Mouse (Mus musculus): Measurements from ENCODE around the gene Ctnnb1. TPM values are rescaled to one million over a fixed set of nuclear protein-coding genes. Genes with fewer than 3 reads are reported as not detected.
A peak's percentile ranks its signal among the peaks of the same experiment; 100 is the strongest.
"Not testable (repeated sequence)": the region's sequence is repeated elsewhere in the genome, so short reads cannot be mapped to it uniquely, and the experiment has no call there.

Gene Ctnnb1
- polyA plus RNA-seq, 1 experiment from 2014 or later, result 94.7 TPM

- H3K4me2 ChIP-seq (ENCODE audit: low read depth, low read length); H3K36me3 ChIP-seq (ENCODE audit: control insufficient read depth, insufficient read depth); H3K4me1 ChIP-seq (ENCODE audit: control insufficient read depth, low read depth, low read length); H3K27me3 ChIP-seq (ENCODE audit: control insufficient read depth, insufficient read depth, low read depth, low read length); H3K9me3 ChIP-seq (replicated peaks; ENCODE audit: control insufficient read depth, low read length); H3K4me3 ChIP-seq (ENCODE audit: low read depth, low read length); H3K9ac ChIP-seq (ENCODE audit: low read depth, low read length); H3K27ac ChIP-seq (ENCODE audit: low read length); ATAC-seq (ENCODE audit: low read depth): not testable (repeated sequence)
- 68% methylated on average over 2 of the region's 2 CpGs for WGBS (ENCODE audit: insufficient replicate concordance)
Measured at GRCm38 (mm10) chr9:120917619-120918018, 11.4 kb upstream of the Ctnnb1 start.

- Histone ChIP-seq H3K36me3 (ENCODE audit: control insufficient read depth, insufficient read depth) (no peaks in the 10 kb centered on the region), H3K4me3 (ENCODE audit: low read depth, low read length) (no peak overlapping the region), H3K4me1 (ENCODE audit: control insufficient read depth, low read depth, low read length) (peaks cover 2% of the 10 kb centered on the region; the same call in 1 of the 2 replicates), H3K4me2 (ENCODE audit: low read depth, low read length) (no peak overlapping the region), H3K27me3 (ENCODE audit: control insufficient read depth, insufficient read depth, low read depth, low read length) (no peaks in the 10 kb centered on the region), H3K9me3 (replicated peaks; ENCODE audit: control insufficient read depth, low read length) (no peaks in the 10 kb centered on the region), H3K27ac (ENCODE audit: low read length) (no peak overlapping the region), H3K9ac (ENCODE audit: low read depth, low read length) (no peak overlapping the region)
- no peak for ATAC-seq (ENCODE audit: low read depth)
- 66% methylated on average over 5 of the region's 5 CpGs for WGBS (ENCODE audit: insufficient replicate concordance)
Measured at GRCm38 (mm10) chr9:120918211-120918610, 10.8 kb upstream of the Ctnnb1 start.

GRCm38 (mm10) chr9:120918642-120919041 is 10.4 kb upstream of the Ctnnb1 start:
- H3K4me2 ChIP-seq (ENCODE audit: low read depth, low read length), result no peak overlapping the region

DNA sequence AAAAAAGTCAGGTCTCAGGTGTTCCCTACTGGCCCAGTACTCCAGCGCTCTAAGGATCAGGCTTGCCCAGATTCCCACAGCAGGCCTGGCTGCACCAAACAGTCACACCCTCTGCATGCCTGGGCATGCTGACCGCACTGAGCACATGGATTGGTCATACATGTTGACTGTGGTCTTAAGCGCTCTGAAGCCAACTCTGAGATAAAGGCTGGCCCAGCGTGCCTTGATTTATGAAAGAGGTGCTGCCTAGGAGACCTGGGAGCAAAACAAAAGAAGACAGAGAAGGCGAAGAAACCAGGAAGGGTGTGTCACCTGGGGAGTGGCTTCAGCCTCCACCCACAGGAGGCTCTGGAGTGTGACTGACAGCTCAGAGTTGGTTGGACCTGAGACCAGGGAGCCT is 9.9 kb upstream of the Ctnnb1 start:
- Histone ChIP-seq H3K9me3 (replicated peaks; ENCODE audit: control insufficient read depth, low read length) (no peaks in the 10 kb centered on the region), H3K4me1 (ENCODE audit: control insufficient read depth, low read depth, low read length) (peaks cover 2% of the 10 kb centered on the region; the same call in 1 of the 2 replicates), H3K9ac (ENCODE audit: low read depth, low read length) (no peak overlapping the region), H3K4me3 (ENCODE audit: low read depth, low read length) (no peak overlapping the region), H3K27me3 (ENCODE audit: control insufficient read depth, insufficient read depth, low read depth, low read length) (no peaks in the 10 kb centered on the region), H3K4me2 (ENCODE audit: low read depth, low read length) (no peak overlapping the region), H3K36me3 (ENCODE audit: control insufficient read depth, insufficient read depth) (no peaks in the 10 kb centered on the region), H3K27ac (ENCODE audit: low read length) (no peak overlapping the region)
- 61% methylated on average over 5 of the region's 5 CpGs for WGBS (ENCODE audit: insufficient replicate concordance)
- ATAC-seq (ENCODE audit: low read depth), result no peak

More at GRCm38 (mm10) chr9:120918642-120919041, 10.4 kb upstream of the Ctnnb1 start:
- peak; percentile 33; the same call in 1 of the 2 replicates for ATAC-seq (ENCODE audit: low read depth)
- Histone ChIP-seq H3K27me3 (ENCODE audit: control insufficient read depth, insufficient read depth, low read depth, low read length) (no peaks in the 10 kb centered on the region), H3K9ac (ENCODE audit: low read depth, low read length) (no peak overlapping the region), H3K36me3 (ENCODE audit: control insufficient read depth, insufficient read depth) (no peaks in the 10 kb centered on the region), H3K27ac (ENCODE audit: low read length) (no peak overlapping the region), H3K4me3 (ENCODE audit: low read depth, low read length) (no peak overlapping the region), H3K4me1 (ENCODE audit: control insufficient read depth, low read depth, low read length) (peaks cover 2% of the 10 kb centered on the region; the same call in 1 of the 2 replicates), H3K9me3 (replicated peaks; ENCODE audit: control insufficient read depth, low read length) (no peaks in the 10 kb centered on the region)
- 38% methylated on average over 6 of the region's 6 CpGs for WGBS (ENCODE audit: insufficient replicate concordance)

DNA sequence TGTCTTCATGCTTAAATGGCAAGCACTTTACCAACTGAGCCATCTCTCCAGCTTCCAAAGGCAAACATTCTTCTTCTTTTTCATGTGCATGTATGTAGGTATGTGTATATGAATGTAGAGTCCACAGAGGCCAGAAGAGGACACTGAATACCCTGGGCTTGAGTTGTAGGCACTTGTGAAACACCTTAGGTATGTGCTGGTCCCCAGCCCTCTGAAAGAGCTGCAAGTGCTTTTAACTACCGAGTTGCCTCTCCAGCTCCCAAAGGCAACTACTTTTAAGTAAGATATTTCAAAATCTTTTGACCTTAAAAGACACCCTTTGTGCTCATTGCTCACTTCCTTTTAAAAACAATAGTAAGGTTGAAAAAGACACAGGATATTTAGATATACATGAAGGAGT is 2.9 kb upstream of the Ctnnb1 start:
- 32% methylated on average over 1 of the region's 1 CpGs for WGBS (ENCODE audit: insufficient replicate concordance)
- no peak for ATAC-seq (ENCODE audit: low read depth)
- H3K9ac ChIP-seq (ENCODE audit: low read depth, low read length), result no peak overlapping the region
- no peak overlapping the region for H3K4me3 ChIP-seq (ENCODE audit: low read depth, low read length)
- H3K9me3 ChIP-seq (replicated peaks; ENCODE audit: control insufficient read depth, low read length), result no peaks in the 10 kb centered on the region
- no peak overlapping the region for H3K4me2 ChIP-seq (ENCODE audit: low read depth, low read length)
- H3K27ac ChIP-seq (ENCODE audit: low read length), result no peak overlapping the region
- no peaks in the 10 kb centered on the region for H3K36me3 ChIP-seq (ENCODE audit: control insufficient read depth, insufficient read depth)
- no peaks in the 10 kb centered on the region for H3K4me1 ChIP-seq (ENCODE audit: control insufficient read depth, low read depth, low read length)
- no peaks in the 10 kb centered on the region for H3K27me3 ChIP-seq (ENCODE audit: control insufficient read depth, insufficient read depth, low read depth, low read length)

DNA sequence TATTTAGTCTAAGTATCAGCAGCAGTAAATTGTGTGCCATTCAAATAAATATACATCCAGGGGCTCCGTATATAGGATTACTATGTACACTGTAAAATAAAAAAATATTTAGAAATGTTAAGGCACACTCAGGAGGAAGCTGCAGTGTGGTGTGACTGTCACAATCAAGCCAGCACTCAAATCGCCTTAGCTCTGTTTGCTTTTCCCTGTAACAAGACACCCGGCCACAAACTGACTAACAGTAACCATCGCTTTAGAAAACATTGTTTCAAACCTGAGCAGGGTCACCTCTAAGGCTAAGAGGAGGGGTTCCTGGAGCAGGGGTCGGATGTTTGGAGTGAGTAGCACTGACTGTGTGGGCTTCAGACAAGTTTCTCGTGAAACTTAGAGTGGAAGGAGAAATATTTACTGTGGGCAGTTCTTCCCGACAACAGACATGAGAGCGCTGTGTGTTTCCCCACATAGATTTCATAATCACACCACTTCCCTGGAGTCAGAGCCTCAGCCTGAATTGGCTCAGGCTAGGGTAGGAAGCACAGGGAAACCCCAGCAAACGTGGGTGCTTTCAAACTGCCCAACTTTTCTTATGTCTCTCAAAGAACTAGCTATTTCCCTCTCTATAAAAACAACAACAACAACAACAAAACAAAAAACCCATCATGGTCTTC is 1.9 kb upstream of the Ctnnb1 start:
- Histone ChIP-seq H3K27me3 (ENCODE audit: control insufficient read depth, insufficient read depth, low read depth, low read length) (no peaks in the 10 kb centered on the region), H3K4me2 (ENCODE audit: low read depth, low read length) (0 out of 2 replicates have a peak overlapping the region, but pooled peaks have one; percentile 15), H3K9ac (ENCODE audit: low read depth, low read length) (0 out of 2 replicates have a peak overlapping the region, but pooled peaks have one; percentile 14), H3K27ac (ENCODE audit: low read length) (peak overlapping the region; percentile 59), H3K9me3 (replicated peaks; ENCODE audit: control insufficient read depth, low read length) (no peaks in the 10 kb centered on the region), H3K36me3 (ENCODE audit: control insufficient read depth, insufficient read depth) (no peaks in the 10 kb centered on the region), H3K4me1 (ENCODE audit: control insufficient read depth, low read depth, low read length) (no peaks in the 10 kb centered on the region), H3K4me3 (ENCODE audit: low read depth, low read length) (no peak overlapping the region)
- 22% methylated on average over 9 of the region's 9 CpGs for WGBS (ENCODE audit: insufficient replicate concordance)
- ATAC-seq (ENCODE audit: low read depth), result peak; percentile 55

DNA sequence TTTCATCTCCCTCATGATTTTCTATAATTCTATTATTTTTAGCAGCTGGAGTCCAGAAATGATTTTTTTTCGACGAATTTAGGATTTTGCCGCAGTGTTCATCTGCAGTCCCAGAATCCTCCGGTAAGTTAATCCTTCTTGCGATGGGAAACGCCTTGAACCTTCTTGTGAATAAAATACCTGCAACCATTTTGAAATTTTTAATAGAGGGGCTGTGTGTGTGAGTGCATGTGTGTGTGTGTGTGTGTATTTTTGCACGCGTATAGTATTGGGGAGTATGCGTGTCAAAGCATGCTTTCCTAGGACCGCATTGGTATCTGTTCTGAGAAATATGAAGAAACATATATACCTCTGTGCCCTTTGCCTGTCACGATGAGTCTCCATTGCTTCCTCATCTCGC is 1.0 kb downstream of the Ctnnb1 start:
- Histone ChIP-seq H3K4me3 (ENCODE audit: low read depth, low read length) (no peak overlapping the region), H3K4me1 (ENCODE audit: control insufficient read depth, low read depth, low read length) (peaks cover 6% of the 10 kb centered on the region), H3K4me2 (ENCODE audit: low read depth, low read length) (no peak overlapping the region), H3K36me3 (ENCODE audit: control insufficient read depth, insufficient read depth) (no peaks in the 10 kb centered on the region), H3K9ac (ENCODE audit: low read depth, low read length) (no peak overlapping the region), H3K27me3 (ENCODE audit: control insufficient read depth, insufficient read depth, low read depth, low read length) (no peaks in the 10 kb centered on the region), H3K27ac (ENCODE audit: low read length) (no peak overlapping the region), H3K9me3 (replicated peaks; ENCODE audit: control insufficient read depth, low read length) (no peaks in the 10 kb centered on the region)
- WGBS (ENCODE audit: insufficient replicate concordance), result 87% methylated on average over 12 of the region's 12 CpGs
- ATAC-seq (ENCODE audit: low read depth), result no peak

DNA sequence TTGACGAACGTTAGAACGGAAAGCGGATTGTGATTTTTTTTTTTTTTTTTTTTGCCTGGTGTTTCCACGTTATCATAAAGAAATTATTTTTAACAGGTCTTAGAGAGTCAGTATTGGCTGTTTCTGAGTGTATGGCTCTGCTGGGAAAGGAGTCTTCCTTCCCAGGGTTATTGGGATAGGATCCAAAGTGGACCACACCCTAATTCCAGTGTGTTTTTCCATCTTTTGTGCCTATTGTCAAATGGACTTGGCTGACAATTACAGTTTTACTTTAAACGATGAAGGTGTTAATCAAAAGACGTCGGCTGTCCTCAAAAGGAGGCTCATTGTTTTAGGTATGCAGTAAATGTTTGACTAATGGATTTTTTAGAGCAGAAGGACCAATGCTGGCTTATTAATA is 1.8 kb downstream of the Ctnnb1 start:
- ATAC-seq (ENCODE audit: low read depth), result no peak
- Histone ChIP-seq H3K4me1 (ENCODE audit: control insufficient read depth, low read depth, low read length) (peaks cover 13% of the 10 kb centered on the region), H3K27ac (ENCODE audit: low read length) (no peak overlapping the region), H3K27me3 (ENCODE audit: control insufficient read depth, insufficient read depth, low read depth, low read length) (no peaks in the 10 kb centered on the region), H3K9me3 (replicated peaks; ENCODE audit: control insufficient read depth, low read length) (no peaks in the 10 kb centered on the region), H3K4me3 (ENCODE audit: low read depth, low read length) (no peak overlapping the region), H3K36me3 (ENCODE audit: control insufficient read depth, insufficient read depth) (no peaks in the 10 kb centered on the region), H3K9ac (ENCODE audit: low read depth, low read length) (no peak overlapping the region), H3K4me2 (ENCODE audit: low read depth, low read length) (no peak overlapping the region)
- 71% methylated on average over 8 of the region's 8 CpGs for WGBS (ENCODE audit: insufficient replicate concordance)

DNA sequence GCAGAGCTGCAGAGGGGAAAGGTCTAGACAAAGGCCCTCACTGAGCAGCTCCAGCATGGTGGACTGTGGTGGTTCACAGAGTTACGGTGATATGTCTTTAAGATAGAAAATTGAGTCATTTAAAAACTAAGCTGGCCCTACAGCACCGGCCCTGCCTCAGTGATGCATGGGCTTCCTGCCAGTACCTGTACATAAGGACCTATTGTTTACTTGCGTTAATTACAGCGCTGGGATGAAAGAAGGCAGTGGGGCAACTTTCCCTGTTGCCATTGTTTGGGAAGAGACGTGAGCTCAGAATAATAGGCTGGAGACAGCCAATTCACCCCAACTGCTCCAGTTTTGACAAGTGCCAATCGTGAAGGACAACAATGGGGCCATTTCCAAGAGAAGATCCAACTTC is 3.4 kb downstream of the Ctnnb1 start:
- no peaks in the 10 kb centered on the region for H3K27me3 ChIP-seq (ENCODE audit: control insufficient read depth, insufficient read depth, low read depth, low read length)
- no peak overlapping the region for H3K9ac ChIP-seq (ENCODE audit: low read depth, low read length)
- 76% methylated on average over 6 of the region's 6 CpGs for WGBS (ENCODE audit: insufficient replicate concordance)
- H3K4me3 ChIP-seq (ENCODE audit: low read depth, low read length), result no peak overlapping the region
- no peaks in the 10 kb centered on the region for H3K36me3 ChIP-seq (ENCODE audit: control insufficient read depth, insufficient read depth)
- no peak for ATAC-seq (ENCODE audit: low read depth)
- H3K27ac ChIP-seq (ENCODE audit: low read length), result no peak overlapping the region
- no peaks in the 10 kb centered on the region for H3K9me3 ChIP-seq (replicated peaks; ENCODE audit: control insufficient read depth, low read length)
- H3K4me2 ChIP-seq (ENCODE audit: low read depth, low read length), result no peak overlapping the region
- peaks cover 21% of the 10 kb centered on the region for H3K4me1 ChIP-seq (ENCODE audit: control insufficient read depth, low read depth, low read length)
